Mouse (Mus musculus): ENCODE results near the gene Stk40.

- TF ChIP-seq FLI1 (IDR thresholded peaks at IDR 0.05; ENCODE audit: low read length) (no peak), GATA1 (IDR thresholded peaks at IDR 0.05; ENCODE audit: borderline replicate concordance, low read length) (no peak)
These were observed 52.1 kb downstream of the Stk40 start for GRCm38 (mm10) chr4:126155869-126156268.
